Comparison of ENCODE assay signal across 15 mouse cellular contexts in genomic region chr1:37665539-37666323, GRCm38 (mm10). TPM values are rescaled to one million over a fixed set of nuclear protein-coding genes. Genes with fewer than 3 reads are reported as not detected.
A peak's percentile ranks its signal among the peaks of the same experiment; 100 is the strongest.
DNase-seq lines count a peak whose midpoint lies in the region; ATAC-seq and TF ChIP-seq lines count a peak whose summit lies in the region.
"Had no signal": no experiment of that assay in that cellular context is flagged by ENCODE, and none has a peak within 500 bp of the region (broad histone marks: within the 10 kb centered on the region; RNA-seq: fewer than 3 reads in every experiment).

No protein-coding gene starts in this region.

- no peak overlapping the region for H3K9ac ChIP-seq in hindbrain, postnatal 0 days (replicated peaks; ENCODE audit: low read length)
- no peak overlapping the region for H3K9ac ChIP-seq in hindbrain, embryonic 14.5 days
- H3K9ac ChIP-seq: liver, embryonic 15.5 days; neural tube, embryonic 15.5 days had no signal

- no peaks in the 10 kb centered on the region for H3K4me1 ChIP-seq in hindbrain, postnatal 0 days (ENCODE audit: insufficient read depth, low read length)
- no peaks in the 10 kb centered on the region for H3K4me1 ChIP-seq in hindbrain, embryonic 14.5 days (replicated peaks; ENCODE audit: control insufficient read depth, insufficient read depth, low read length)
- H3K4me1 ChIP-seq: liver, embryonic 15.5 days; neural tube, embryonic 15.5 days had no signal

- ATAC-seq in hindbrain, postnatal 0 days: peak; percentile 45; the same call in 1 of the 2 replicates
- ATAC-seq in hindbrain, embryonic 14.5 days (ENCODE audit: low FRiP score): no peak
- ATAC-seq: activated CD4-positive, CD25-positive, alpha-beta regulatory T cell, adult 4 months had no signal

- H3K9me3 ChIP-seq in hindbrain, postnatal 0 days (ENCODE audit: low read length): no peaks in the 10 kb centered on the region
- no peaks in the 10 kb centered on the region for H3K9me3 ChIP-seq in hindbrain, embryonic 14.5 days (ENCODE audit: control insufficient read depth, low read length)
- H3K9me3 ChIP-seq: G1E; hindbrain, embryonic 10.5 days; liver, embryonic 15.5 days; neural tube, embryonic 15.5 days had no signal

- H3K27me3 ChIP-seq in hindbrain, postnatal 0 days (ENCODE audit: insufficient read depth, low read length): no peaks in the 10 kb centered on the region
- H3K27me3 ChIP-seq in hindbrain, embryonic 14.5 days (ENCODE audit: control insufficient read depth, insufficient read depth, low read length): no peaks in the 10 kb centered on the region
- H3K27me3 ChIP-seq: liver, embryonic 15.5 days; neural tube, embryonic 15.5 days had no signal

- DNase-seq in hindbrain, postnatal 0 days (ENCODE audit: low spot score): no peak
- DNase-seq in hindbrain, embryonic 14.5 days (ENCODE audit: low spot score): no peak
- peak; percentile 17 for DNase-seq in urinary bladder, postnatal 14 days (ENCODE audit: low spot score)
- DNase-seq in urinary bladder, postnatal 10 days (ENCODE audit: low spot score): no peak
- DNase-seq in lung, postnatal 36 days: peak; percentile 78
- no peak for DNase-seq in frontal cortex, postnatal 36 days (ENCODE audit: low spot score in 2 of 2)
- DNase-seq in spleen, postnatal 4 days (ENCODE audit: low spot score in 2 of 2): no peak
- DNase-seq in cerebellum, adult 11 months: no peak
- DNase-seq: cerebellum, postnatal 14 days; right cerebral cortex, postnatal 14 days had no signal

- H3K27ac ChIP-seq in hindbrain, postnatal 0 days: no peak overlapping the region
- H3K27ac ChIP-seq in hindbrain, embryonic 14.5 days: no peak overlapping the region
- H3K27ac ChIP-seq: hindbrain, embryonic 10.5 days; liver, embryonic 15.5 days; neural tube, embryonic 15.5 days had no signal

- H3K36me3 ChIP-seq in hindbrain, postnatal 0 days (ENCODE audit: insufficient read depth, low read length): no peaks in the 10 kb centered on the region
- no peaks in the 10 kb centered on the region for H3K36me3 ChIP-seq in hindbrain, embryonic 14.5 days (replicated peaks; ENCODE audit: control insufficient read depth, insufficient read depth)
- H3K36me3 ChIP-seq: G1E; hindbrain, embryonic 10.5 days; liver, embryonic 15.5 days; neural tube, embryonic 15.5 days had no signal

- 49% methylated on average over 14 of the region's 14 CpGs for WGBS in hindbrain, postnatal 0 days
- WGBS in hindbrain, embryonic 14.5 days: 50% methylated on average over 14 of the region's 14 CpGs

- TF ChIP-seq CTCF in hindbrain, postnatal 0 days (IDR thresholded peaks at IDR 0.05; ENCODE audit: low read depth): no peak

- H3K4me2 ChIP-seq in hindbrain, postnatal 0 days (ENCODE audit: low read depth, low read length): no peak overlapping the region
- H3K4me2 ChIP-seq in hindbrain, embryonic 14.5 days (replicated peaks): no peak overlapping the region
- H3K4me2 ChIP-seq: liver, embryonic 15.5 days; neural tube, embryonic 15.5 days had no signal

- no peak overlapping the region for H3K4me3 ChIP-seq in hindbrain, postnatal 0 days (ENCODE audit: low read length)
- no peak overlapping the region for H3K4me3 ChIP-seq in hindbrain, embryonic 14.5 days (replicated peaks; ENCODE audit: low read length)
- H3K4me3 ChIP-seq: hindbrain, embryonic 10.5 days; liver, embryonic 15.5 days; neural tube, embryonic 15.5 days had no signal

RNA-seq across cellular contexts. Expression of gene 2010300C02Rik, which starts 54.2 kb away (rescaled TPM):
- 7.1 and 10.0 TPM in 2 replicates for total RNA-seq in hindbrain, postnatal 0 days (2014; rRNA removed)
- 4.1 and 5.3 TPM in 2 replicates for polyA plus RNA-seq in hindbrain, postnatal 0 days (2015; fragmentation: Nextera tagmentation; extraction: Ambion mirVana)
- 2.5 and 3.4 TPM in 2 replicates for polyA plus RNA-seq in hindbrain, embryonic 14.5 days (2014; fragmentation: Nextera tagmentation; extraction: Ambion mirVana)
- polyA plus RNA-seq: G1E had no signal

Comparison
In these comparisons a context has a peak if more than half of its experiments do, and no peak if none do; other contexts are left out.
1. DNase-seq: peak in urinary bladder, postnatal 14 days (single experiment) and lung, postnatal 36 days (single experiment); none in hindbrain, postnatal 0 days (single experiment), hindbrain, embryonic 14.5 days (single experiment), urinary bladder, postnatal 10 days (single experiment), frontal cortex, postnatal 36 days (0 of 2), spleen, postnatal 4 days (0 of 2) and cerebellum, adult 11 months (single experiment).